Mouse (Mus musculus): ENCODE results near the gene Egfl6.
"Not testable (repeated sequence)": the region's sequence is repeated elsewhere in the genome, so short reads cannot be mapped to it uniquely, and the experiment has no call there.

The Egfl6 gene

GRCm38 (mm10) chrX:166516631-166517030, 68.9 kb downstream of the Egfl6 start:
- DNase-seq (ENCODE audit: low spot score in 2 of 2) = no peak

DNA sequence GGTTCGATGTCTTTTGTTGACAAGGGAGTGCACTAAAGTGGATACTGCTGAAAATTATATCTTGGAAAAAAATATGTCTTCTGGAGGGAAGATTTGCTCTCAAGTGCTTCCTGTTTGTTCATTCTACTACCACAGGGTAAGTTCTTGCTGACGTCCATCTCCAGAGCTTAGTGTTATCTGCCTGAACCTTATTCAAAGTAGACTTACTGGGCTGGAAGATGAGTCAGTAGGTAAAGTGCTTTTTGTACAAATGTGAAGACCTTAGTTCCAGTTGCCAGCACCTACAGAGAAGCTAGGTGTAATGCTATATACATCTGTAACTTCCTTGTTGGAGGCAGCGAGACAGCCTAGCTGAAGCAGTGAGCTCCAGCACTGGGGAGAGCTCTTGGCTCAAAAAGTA, 69.6 kb downstream of the Egfl6 start:
- DNase-seq (ENCODE audit: low spot score in 2 of 2) = no peak

DNA sequence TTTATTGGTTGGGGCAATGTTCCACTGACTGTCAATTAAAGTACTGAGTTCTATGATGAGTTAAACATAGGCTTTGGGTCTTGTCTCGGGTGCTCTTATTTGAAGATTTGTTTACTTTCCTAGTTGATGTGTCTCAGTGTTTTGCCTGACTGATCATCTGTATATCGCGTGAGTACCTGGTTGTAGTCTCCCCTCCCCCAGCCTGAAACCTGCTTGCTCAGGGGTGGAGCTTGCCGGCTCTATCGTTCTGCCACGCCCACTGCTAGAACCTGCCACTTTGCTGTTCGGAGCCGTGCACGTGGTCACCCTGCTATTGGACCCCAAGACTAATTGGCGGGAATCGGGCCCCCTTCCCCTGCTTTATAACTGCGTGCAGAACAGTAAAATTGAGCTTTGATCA, 71.5 kb downstream of the Egfl6 start:
- DNase-seq (ENCODE audit: low spot score in 2 of 2) = not testable (repeated sequence)

- no peak for DNase-seq (ENCODE audit: low spot score in 2 of 2)
These were observed 73.4 kb downstream of the Egfl6 start for GRCm38 (mm10) chrX:166512071-166512470.

DNA sequence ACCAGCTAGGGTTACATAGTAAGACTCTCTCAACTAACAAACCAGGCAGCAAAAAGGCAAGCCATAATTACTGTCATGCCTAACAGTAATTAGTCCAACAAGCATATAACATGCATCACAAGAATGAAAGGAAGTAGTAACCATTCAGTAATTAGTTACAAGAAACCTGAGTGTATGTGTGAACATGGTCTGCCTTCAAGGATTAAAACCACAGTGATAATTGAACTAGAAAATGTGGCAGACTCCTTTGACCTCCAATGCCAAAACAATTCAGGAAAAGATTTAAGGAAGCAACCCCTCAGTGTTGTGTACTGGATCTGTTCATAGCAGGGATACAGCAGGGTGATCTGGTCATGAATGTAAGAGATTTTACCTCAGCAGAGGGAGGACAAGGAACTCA, 74.4 kb downstream of the Egfl6 start:
- no peak for DNase-seq (ENCODE audit: low spot score in 2 of 2)

GRCm38 (mm10) chrX:166509761-166510738, 75.5 kb downstream of the Egfl6 start:
- DNase-seq (ENCODE audit: low spot score in 2 of 2) = peak; percentile 86 to 92

- DNase-seq (ENCODE audit: low spot score in 2 of 2) = no peak
These were observed 81.1 kb downstream of the Egfl6 start for GRCm38 (mm10) chrX:166504421-166504820.

DNA sequence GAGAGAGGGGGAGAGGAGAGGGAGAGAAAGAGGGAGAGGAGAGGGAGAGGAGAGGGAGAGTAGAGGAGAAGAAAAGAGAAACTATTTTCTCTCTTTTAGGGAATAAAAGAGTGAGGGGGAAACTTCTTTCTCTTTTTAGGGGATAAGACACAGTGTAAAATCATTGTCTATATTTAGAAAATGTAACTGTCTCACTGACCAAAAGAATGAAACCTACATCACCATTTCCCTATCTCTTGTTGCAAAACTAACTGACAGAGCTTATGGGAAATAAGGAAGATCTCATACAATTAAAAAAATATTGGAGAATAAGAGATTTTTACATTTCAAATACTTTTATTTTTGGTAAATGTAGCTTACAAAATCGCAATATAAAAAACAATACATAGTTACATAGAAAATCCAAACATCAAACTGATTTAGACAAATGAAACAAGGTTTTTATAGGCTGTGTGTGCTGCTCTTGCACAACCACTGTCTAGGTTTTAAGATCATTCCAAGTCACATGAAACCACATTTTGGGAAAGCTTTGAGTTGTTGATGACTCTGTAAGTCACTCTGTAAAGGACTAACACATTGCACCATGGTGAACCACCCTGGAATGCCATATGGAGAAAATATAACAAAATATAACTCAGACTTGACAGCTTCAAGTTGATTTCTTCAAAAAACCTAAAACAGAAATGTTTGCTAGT, 85.9 kb downstream of the Egfl6 start:
- DNase-seq (ENCODE audit: low spot score in 2 of 2) = no peak

- DNase-seq (ENCODE audit: low spot score in 2 of 2) = peak in 1 of 2 experiments; percentile 40
These were observed 87.7 kb downstream of the Egfl6 start for GRCm38 (mm10) chrX:166497771-166498170.

GRCm38 (mm10) chrX:166495052-166495451, 90.5 kb downstream of the Egfl6 start:
- no peak for DNase-seq (ENCODE audit: low spot score in 2 of 2)

DNA sequence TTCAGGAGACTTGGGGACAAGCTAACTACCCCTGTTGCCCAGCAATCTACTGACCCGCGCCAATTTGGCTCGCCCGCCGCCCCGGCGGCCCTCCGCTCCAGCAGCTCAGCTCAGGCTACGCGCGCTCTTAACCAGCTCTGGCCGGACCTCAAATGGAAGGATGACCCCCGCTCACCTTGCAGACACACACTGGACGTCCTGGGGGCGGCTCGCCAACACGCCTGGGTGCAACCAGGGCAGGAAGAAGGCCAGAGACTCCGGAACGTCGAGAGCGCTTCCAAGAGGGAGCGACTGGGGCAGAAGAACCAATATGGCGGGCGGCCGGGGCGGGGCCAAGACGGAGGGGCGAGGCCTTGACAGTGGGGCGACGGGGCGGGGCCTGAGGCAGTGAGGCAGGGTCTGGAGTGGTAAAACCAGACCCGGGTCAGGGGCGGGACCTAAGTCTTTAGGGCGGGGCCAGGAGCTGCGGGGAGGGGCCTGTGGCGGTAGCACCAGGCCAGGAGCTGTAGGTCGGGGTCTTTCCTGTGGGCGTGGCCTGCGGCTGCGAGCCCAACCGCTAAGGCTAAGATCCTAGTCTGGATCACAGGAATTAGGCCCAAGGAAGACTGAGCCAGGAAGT, 106.0 kb downstream of the Egfl6 start, which contains the start of gene Rab9:
Rab9 (minus strand) TSS at position 503 of the 619 bp plus-strand sequence.
- DNase-seq (ENCODE audit: low spot score in 2 of 2) = peak; percentile 62 to 76

GRCm38 (mm10) chrX:166478631-166479364, 106.7 kb downstream of the Egfl6 start:
- DNase-seq (ENCODE audit: low spot score in 2 of 2) = no peak

DNA sequence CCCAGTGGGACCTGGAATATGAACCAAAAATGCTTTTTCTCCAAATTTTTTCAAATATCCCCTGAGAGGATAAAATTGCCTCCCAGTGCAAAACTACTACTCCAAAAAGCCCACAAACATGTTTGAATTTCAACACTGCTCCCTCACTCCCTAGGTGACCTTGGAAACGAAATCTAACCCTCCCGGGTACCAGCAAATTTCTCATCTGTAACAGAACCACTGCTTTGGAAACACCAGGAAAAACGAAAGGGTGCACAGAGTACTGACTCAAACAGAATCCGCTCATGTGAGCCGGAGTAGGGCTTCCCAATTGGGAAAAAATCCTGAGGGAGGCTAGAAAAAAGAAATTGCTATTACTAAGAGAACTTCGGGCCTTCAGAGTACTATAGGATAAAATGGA, 108.1 kb downstream of the Egfl6 start:
- no peak for DNase-seq (ENCODE audit: low spot score in 2 of 2)

All from left cerebral cortex, adult 9 months (tissue).